Mouse (Mus musculus) forebrain, embryonic 12.5 days (tissue): ENCODE data around the gene Dmrt3. TPM values are rescaled to one million over a fixed set of nuclear protein-coding genes. Genes with fewer than 3 reads are reported as not detected.

Experiments used
- ATAC-seq: fragments of 200-750 bp; cut with Nextera tagmentation; 2 replicates; pipeline ENCODE4 v1.8.0; 2017; ENCODE audit warnings: moderate TSS enrichment; ENCODE audit not compliant: low FRiP score
- H3K27ac ChIP-seq: fragments of 300-500 bp; sonication (generic); 2 replicates; pipeline ENCODE4 v1.5.1; 2016; ENCODE audit warnings: mild to moderate bottlenecking
- H3K27me3 ChIP-seq: fragments of 300-500 bp; sonication (generic); 2 replicates; pipeline ENCODE4 v1.6.1; 2016; ENCODE audit warnings: mild to moderate bottlenecking
- H3K36me3 ChIP-seq: fragments of 300-500 bp; sonication (generic); replicated peaks from 2 replicates; pipeline ENCODE4 v1.6.1; 2016; ENCODE audit warnings: mild to moderate bottlenecking
- H3K4me1 ChIP-seq: fragments of 300-500 bp; sonication (generic); 2 replicates; pipeline ENCODE4 v1.6.1; 2016
- H3K4me2 ChIP-seq: fragments of 300-500 bp; sonication (generic); 2 replicates; pipeline ENCODE4 v1.6.1; 2016; ENCODE audit warnings: mild to moderate bottlenecking, moderate library complexity
- H3K4me3 ChIP-seq: fragments of 300-500 bp; sonication (generic); replicated peaks from 2 replicates; pipeline ENCODE4 v1.5.1; 2016; ENCODE audit warnings: mild to moderate bottlenecking
- H3K9ac ChIP-seq: fragments of 300-500 bp; sonication (generic); 2 replicates; pipeline ENCODE4 v1.6.1; 2016; ENCODE audit warnings: mild to moderate bottlenecking
- H3K9me3 ChIP-seq: fragments of 300-500 bp; sonication (generic); 2 replicates; pipeline ENCODE4 v1.6.1; 2016
- WGBS: fragments of 180-500 bp; shearing (Covaris S2); methylation state at CpG from one replicate; pipeline ENCODE4 v1.1.7; 2016; 5-methylcytosine and 5-hydroxymethylcytosine counted together
- polyA plus RNA-seq: library from polyadenylated mRNA; unstranded; fragments of >200 nt; fragmentation: Nextera tagmentation; extraction: Ambion mirVana; gene quantifications from 2 replicates; pipeline ENCODE4 v1.2.1, GENCODE M21; 2016

Gene Dmrt3
- polyA plus RNA-seq, 1 experiment from 2014 or later = 18.9 TPM

GRCm38 (mm10) chr19:25608961-25609850, 895 bp upstream of the Dmrt3 start:
- H3K4me3 ChIP-seq = peak overlapping the region; percentile 59
- peak overlapping the region; percentile 93 for H3K27ac ChIP-seq
- peak overlapping the region; percentile 47 for H3K9ac ChIP-seq
- ATAC-seq = no peak
- under 1% methylated on average over 33 of the region's 33 CpGs for WGBS
- H3K4me2 ChIP-seq = peak overlapping the region; percentile 59
- no peaks in the 10 kb centered on the region for H3K36me3 ChIP-seq
- H3K27me3 ChIP-seq = peaks cover 90% of the 10 kb centered on the region
- H3K4me1 ChIP-seq = peaks cover 50% of the 10 kb centered on the region
- H3K9me3 ChIP-seq = no peaks in the 10 kb centered on the region

- H3K4me3 ChIP-seq = peak overlapping the region; percentile 59
- H3K4me2 ChIP-seq = peak overlapping the region; percentile 59
- H3K9me3 ChIP-seq = no peaks in the 10 kb centered on the region
- H3K36me3 ChIP-seq = no peaks in the 10 kb centered on the region
- H3K9ac ChIP-seq = peak overlapping the region; percentile 85
- H3K27ac ChIP-seq = peak overlapping the region; percentile 93
- WGBS = under 1% methylated on average over 57 of the region's 71 CpGs
- peaks cover 43% of the 10 kb centered on the region for H3K4me1 ChIP-seq
- ATAC-seq = peak; percentile 57; the same call in 1 of the 2 replicates
- H3K27me3 ChIP-seq = peaks cover 91% of the 10 kb centered on the region
These were observed 460 bp downstream of the Dmrt3 start for GRCm38 (mm10) chr19:25610411-25611111.

- Histone ChIP-seq H3K9me3 (no peaks in the 10 kb centered on the region), H3K27ac (peak overlapping the region; percentile 93), H3K4me3 (peak overlapping the region; percentile 59), H3K27me3 (peaks cover 91% of the 10 kb centered on the region), H3K4me1 (peaks cover 37% of the 10 kb centered on the region), H3K36me3 (no peaks in the 10 kb centered on the region), H3K4me2 (peak overlapping the region; percentile 59), H3K9ac (peak overlapping the region; percentile 85)
- 1% methylated on average over 41 of the region's 42 CpGs for WGBS
- no peak for ATAC-seq
These were observed 1.0 kb downstream of the Dmrt3 start for GRCm38 (mm10) chr19:25611116-25611515.

GRCm38 (mm10) chr19:25611876-25612805, 2.0 kb downstream of the Dmrt3 start:
- Histone ChIP-seq H3K4me1 (peaks cover 30% of the 10 kb centered on the region), H3K4me3 (peak overlapping the region; percentile 59), H3K9ac (peak overlapping the region; percentile 85), H3K27ac (peak overlapping the region; percentile 71), H3K27me3 (peaks cover 92% of the 10 kb centered on the region), H3K9me3 (no peaks in the 10 kb centered on the region), H3K4me2 (peak overlapping the region; percentile 59), H3K36me3 (no peaks in the 10 kb centered on the region)
- WGBS = 2% methylated on average over 16 of the region's 16 CpGs
- ATAC-seq = no peak

- ATAC-seq = no peak
- peaks cover 90% of the 10 kb centered on the region for H3K27me3 ChIP-seq
- no peaks in the 10 kb centered on the region for H3K9me3 ChIP-seq
- H3K9ac ChIP-seq = peak overlapping the region; percentile 85
- peak overlapping the region; percentile 71 for H3K27ac ChIP-seq
- peaks cover 26% of the 10 kb centered on the region for H3K4me1 ChIP-seq
- H3K4me2 ChIP-seq = peak overlapping the region; percentile 59
- H3K36me3 ChIP-seq = no peaks in the 10 kb centered on the region
- 3% methylated on average over 6 of the region's 6 CpGs for WGBS
- H3K4me3 ChIP-seq = peak overlapping the region; percentile 59
These were observed 2.8 kb downstream of the Dmrt3 start for GRCm38 (mm10) chr19:25612806-25613295.

GRCm38 (mm10) chr19:25613476-25614300, 3.6 kb downstream of the Dmrt3 start:
- H3K27me3 ChIP-seq = peaks cover 90% of the 10 kb centered on the region
- peaks cover 26% of the 10 kb centered on the region for H3K4me1 ChIP-seq
- WGBS = 8% methylated on average over 13 of the region's 13 CpGs
- no peak for ATAC-seq
- H3K4me2 ChIP-seq = peak overlapping the region; percentile 59
- H3K9ac ChIP-seq = peak overlapping the region; percentile 85
- H3K36me3 ChIP-seq = no peaks in the 10 kb centered on the region
- H3K4me3 ChIP-seq = peak overlapping the region; percentile 59
- peak overlapping the region; percentile 71 for H3K27ac ChIP-seq
- no peaks in the 10 kb centered on the region for H3K9me3 ChIP-seq

GRCm38 (mm10) chr19:25615889-25616288, 5.8 kb downstream of the Dmrt3 start:
- WGBS = 34% methylated on average over 6 of the region's 6 CpGs
- peaks cover 17% of the 10 kb centered on the region for H3K4me1 ChIP-seq
- peaks cover 93% of the 10 kb centered on the region for H3K27me3 ChIP-seq
- H3K27ac ChIP-seq = peak overlapping the region; percentile 59
- H3K4me2 ChIP-seq = peak overlapping the region; percentile 42
- ATAC-seq = no peak
- H3K9ac ChIP-seq = no peak overlapping the region; the same call in 1 of the 2 replicates
- no peaks in the 10 kb centered on the region for H3K9me3 ChIP-seq
- H3K36me3 ChIP-seq = no peaks in the 10 kb centered on the region
- H3K4me3 ChIP-seq = peak overlapping the region; percentile 14; the same call in 1 of the 2 replicates

GRCm38 (mm10) chr19:25622291-25623251, 12.5 kb downstream of the Dmrt3 start:
- WGBS = 35% methylated on average over 54 of the region's 54 CpGs
- H3K9me3 ChIP-seq = no peaks in the 10 kb centered on the region
- no peaks in the 10 kb centered on the region for H3K36me3 ChIP-seq
- peak overlapping the region; percentile 36; the same call in 1 of the 2 replicates for H3K9ac ChIP-seq
- H3K4me3 ChIP-seq = peak overlapping the region; percentile 23
- H3K4me2 ChIP-seq = peak overlapping the region; percentile 47
- peak; percentile 58 for ATAC-seq
- H3K4me1 ChIP-seq = peaks cover 23% of the 10 kb centered on the region; the same call in 1 of the 2 replicates
- no peak overlapping the region for H3K27ac ChIP-seq
- H3K27me3 ChIP-seq = peaks cover 89% of the 10 kb centered on the region

- no peak overlapping the region for H3K27ac ChIP-seq
- H3K4me3 ChIP-seq = no peak overlapping the region
- no peaks in the 10 kb centered on the region for H3K36me3 ChIP-seq
- H3K4me1 ChIP-seq = peaks cover 7% of the 10 kb centered on the region; the same call in 1 of the 2 replicates
- H3K4me2 ChIP-seq = no peak overlapping the region
- 9% methylated on average over 9 of the region's 9 CpGs for WGBS
- ATAC-seq = peak; percentile 55; the same call in 1 of the 2 replicates
- H3K27me3 ChIP-seq = peaks cover 39% of the 10 kb centered on the region
- no peak overlapping the region for H3K9ac ChIP-seq
- H3K9me3 ChIP-seq = no peaks in the 10 kb centered on the region
These were observed 18.4 kb downstream of the Dmrt3 start for GRCm38 (mm10) chr19:25628490-25628889.

GRCm38 (mm10) chr19:25635119-25635518, 25.0 kb downstream of the Dmrt3 start:
- no peaks in the 10 kb centered on the region for H3K27me3 ChIP-seq
- no peak overlapping the region for H3K27ac ChIP-seq
- no peaks in the 10 kb centered on the region for H3K4me1 ChIP-seq
- WGBS = 89% methylated on average over 5 of the region's 5 CpGs
- no peaks in the 10 kb centered on the region for H3K36me3 ChIP-seq
- H3K4me2 ChIP-seq = no peak overlapping the region
- no peak for ATAC-seq
- no peaks in the 10 kb centered on the region for H3K9me3 ChIP-seq
- H3K4me3 ChIP-seq = no peak overlapping the region
- no peak overlapping the region for H3K9ac ChIP-seq
